In the genomic region with DNA sequence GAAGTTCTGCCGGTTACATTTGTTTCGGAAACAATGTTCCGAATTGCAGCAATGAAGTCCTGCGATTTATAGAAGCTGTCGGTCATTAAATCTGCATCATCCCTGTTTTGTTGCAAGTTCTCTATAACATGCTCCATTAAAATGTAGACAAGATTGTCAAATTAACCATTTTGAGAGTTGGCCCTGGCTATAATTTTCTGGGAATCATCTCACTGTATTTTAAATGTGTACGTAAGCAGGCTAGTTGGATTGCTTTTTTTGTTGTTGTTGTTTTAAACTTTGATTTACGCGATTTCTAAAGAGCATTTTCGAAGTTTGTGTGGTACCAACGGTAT, we compare ENCODE assay signal across 7 mouse cellular contexts. TPM values are rescaled to one million over a fixed set of nuclear protein-coding genes. Genes with fewer than 3 reads are reported as not detected.
DNase-seq lines count a peak whose midpoint lies in the region; ATAC-seq and TF ChIP-seq lines count a peak whose summit lies in the region.

No protein-coding gene starts in this region.

- H3K27ac ChIP-seq in lung, embryonic 16.5 days (ENCODE audit: low read length) = peak overlapping the region; percentile 99
- H3K27ac ChIP-seq in forebrain, embryonic 10.5 days = peak overlapping the region; percentile 99
- H3K27ac ChIP-seq in limb, embryonic 12.5 days = no peak overlapping the region
- peak overlapping the region; percentile 84; the same call in 1 of the 2 replicates for H3K27ac ChIP-seq in small intestine, adult 2 months (ENCODE audit: insufficient read depth, low read depth, low read length)

- H3K36me3 ChIP-seq in lung, embryonic 16.5 days (ENCODE audit: control insufficient read depth, insufficient read depth, low read length) = no peaks in the 10 kb centered on the region
- peaks cover 12% of the 10 kb centered on the region for H3K36me3 ChIP-seq in forebrain, embryonic 10.5 days (replicated peaks)
- H3K36me3 ChIP-seq in limb, embryonic 12.5 days = no peaks in the 10 kb centered on the region
- no peaks in the 10 kb centered on the region for H3K36me3 ChIP-seq in small intestine, adult 2 months (ENCODE audit: control insufficient read depth, insufficient read depth, low read length)

- 12% methylated on average over 10 of the region's 10 CpGs for WGBS in lung, embryonic 16.5 days
- 20% methylated on average over 10 of the region's 10 CpGs for WGBS in forebrain, embryonic 10.5 days
- WGBS in limb, embryonic 12.5 days = 22% methylated on average over 10 of the region's 10 CpGs
- WGBS in small intestine, adult 2 months = 37% methylated on average over 10 of the region's 10 CpGs

- peaks cover 4% of the 10 kb centered on the region for H3K4me1 ChIP-seq in lung, embryonic 16.5 days (replicated peaks; ENCODE audit: control insufficient read depth, insufficient read depth, low read length)
- H3K4me1 ChIP-seq in forebrain, embryonic 10.5 days = peaks cover 32% of the 10 kb centered on the region
- H3K4me1 ChIP-seq in limb, embryonic 12.5 days (replicated peaks) = peaks cover 10% of the 10 kb centered on the region
- H3K4me1 ChIP-seq in small intestine, adult 2 months (ENCODE audit: control insufficient read depth, insufficient read depth, insufficient read length, low read length) = no peaks in the 10 kb centered on the region; the same call in 1 of the 2 replicates

- DNase-seq in lung, adult 18-20 months = no peak
- no peak for DNase-seq in forebrain, embryonic 10.5 days (ENCODE audit: extremely low spot score, low spot score)
- DNase-seq in adrenal gland, postnatal 4 days (ENCODE audit: low spot score in 2 of 2) = no peak
- no peak for DNase-seq in retina, postnatal 1 day

- peak overlapping the region; percentile 96 for H3K4me3 ChIP-seq in lung, embryonic 16.5 days (ENCODE audit: low read length)
- H3K4me3 ChIP-seq in forebrain, embryonic 10.5 days = peak overlapping the region; percentile 88
- H3K4me3 ChIP-seq in limb, embryonic 12.5 days (replicated peaks) = peak overlapping the region; percentile 87
- H3K4me3 ChIP-seq in small intestine, adult 2 months (ENCODE audit: low read depth, low read length) = peak overlapping the region; percentile 77

- no peak for TF ChIP-seq POLR2A in small intestine, adult 2 months (IDR thresholded peaks at IDR 0.05; ENCODE audit: low read depth, low read length)

- no peaks in the 10 kb centered on the region for H3K27me3 ChIP-seq in lung, embryonic 16.5 days (ENCODE audit: control insufficient read depth, insufficient read depth, low read depth, low read length)
- no peaks in the 10 kb centered on the region for H3K27me3 ChIP-seq in forebrain, embryonic 10.5 days (ENCODE audit: poor library complexity, severe bottlenecking)
- H3K27me3 ChIP-seq in limb, embryonic 12.5 days = no peaks in the 10 kb centered on the region
- H3K27me3 ChIP-seq in small intestine, adult 2 months (ENCODE audit: control insufficient read depth, insufficient read depth, low read length) = peaks cover 26% of the 10 kb centered on the region

- H3K9ac ChIP-seq in lung, embryonic 16.5 days (ENCODE audit: low read length) = peak overlapping the region; percentile 99
- peak overlapping the region; percentile 93 for H3K9ac ChIP-seq in limb, embryonic 12.5 days (replicated peaks)

- TF ChIP-seq CTCF in small intestine, adult 2 months (IDR thresholded peaks at IDR 0.05; ENCODE audit: extremely low read depth, insufficient read length, insufficient replicate concordance, low read depth, low read length) = no peak

- no peak for ATAC-seq in lung, embryonic 16.5 days (ENCODE audit: low read depth)
- ATAC-seq in limb, embryonic 12.5 days (ENCODE audit: insufficient number of reproducible peaks, insufficient read depth, low FRiP score, low TSS enrichment, low read depth) = no peak

- H3K9me3 ChIP-seq in lung, embryonic 16.5 days (ENCODE audit: control insufficient read depth, low read length) = no peaks in the 10 kb centered on the region
- peaks cover 5% of the 10 kb centered on the region; the same call in 1 of the 2 replicates for H3K9me3 ChIP-seq in forebrain, embryonic 10.5 days
- peaks cover 3% of the 10 kb centered on the region; the same call in 1 of the 2 replicates for H3K9me3 ChIP-seq in limb, embryonic 12.5 days

- H3K4me2 ChIP-seq in lung, embryonic 16.5 days (ENCODE audit: low read depth, low read length) = peak overlapping the region; percentile 63
- peak overlapping the region; percentile 59 for H3K4me2 ChIP-seq in limb, embryonic 12.5 days

RNA-seq across cellular contexts. Expression of a gene that starts 0.8 kb away (rescaled TPM):
- 34.5 and 37.0 TPM in 2 replicates for polyA plus RNA-seq in lung, embryonic 16.5 days (2015; fragmentation: Nextera tagmentation; extraction: Ambion mirVana)
- polyA plus RNA-seq in forebrain, embryonic 10.5 days (2016; fragmentation: Nextera tagmentation; extraction: Ambion mirVana) = 40.5 and 47.0 TPM in 2 replicates
- polyA plus RNA-seq in limb, embryonic 12.5 days (2016; fragmentation: Nextera tagmentation; extraction: Ambion mirVana) = 27.8 and 30.5 TPM in 2 replicates
- polyA plus RNA-seq in small intestine, adult 2 months (2012; rRNA removed) = 11.3 and 13.5 TPM in 2 replicates
- 100 to 1,000 TPM; 233 to 246 TPM for total RNA-seq in adrenal gland, postnatal 4 days (2021)
